Mouse (Mus musculus): ENCODE measurements around the gene Pgd. TPM values are rescaled to one million over a fixed set of nuclear protein-coding genes. Genes with fewer than 3 reads are reported as not detected.

Pgd gene
- polyA plus RNA-seq, 1 experiment from 2014 or later: 250 TPM

- peaks cover 14% of the 10 kb centered on the region for H3K36me3 ChIP-seq (ENCODE audit: control insufficient read depth, insufficient read depth, low read length)
- H3K9me3 ChIP-seq (ENCODE audit: control insufficient read depth, low read length): no peaks in the 10 kb centered on the region
- WGBS: 91% methylated on average over 6 of the region's 6 CpGs
- H3K9ac ChIP-seq (ENCODE audit: low read depth, low read length): no peak overlapping the region
- ATAC-seq: no peak
- no peak overlapping the region for H3K27ac ChIP-seq (ENCODE audit: low read length)
- H3K4me2 ChIP-seq (ENCODE audit: low read depth, low read length): no peak overlapping the region
- H3K4me3 ChIP-seq (ENCODE audit: low read length): no peak overlapping the region
- no peaks in the 10 kb centered on the region for H3K27me3 ChIP-seq (replicated peaks; ENCODE audit: control insufficient read depth, insufficient read depth, low read length)
- peaks cover 11% of the 10 kb centered on the region for H3K4me1 ChIP-seq (ENCODE audit: control insufficient read depth, insufficient read depth, low read length)
Observed at GRCm38 (mm10) chr4:149161166-149161565, 5.4 kb downstream of the Pgd start.

- 87% methylated on average over 13 of the region's 13 CpGs for WGBS
- Histone ChIP-seq H3K4me2 (ENCODE audit: low read depth, low read length) (no peak overlapping the region), H3K36me3 (ENCODE audit: control insufficient read depth, insufficient read depth, low read length) (peaks cover 23% of the 10 kb centered on the region), H3K27me3 (replicated peaks; ENCODE audit: control insufficient read depth, insufficient read depth, low read length) (no peaks in the 10 kb centered on the region), H3K4me3 (ENCODE audit: low read length) (no peak overlapping the region), H3K9ac (ENCODE audit: low read depth, low read length) (no peak overlapping the region), H3K9me3 (ENCODE audit: control insufficient read depth, low read length) (no peaks in the 10 kb centered on the region), H3K27ac (ENCODE audit: low read length) (no peak overlapping the region), H3K4me1 (ENCODE audit: control insufficient read depth, insufficient read depth, low read length) (peaks cover 5% of the 10 kb centered on the region)
- no peak for ATAC-seq
Observed at GRCm38 (mm10) chr4:149159891-149160290, 6.7 kb downstream of the Pgd start.

GRCm38 (mm10) chr4:149159203-149159602 lies 7.4 kb downstream of the Pgd start:
- WGBS: 87% methylated on average over 2 of the region's 2 CpGs
- Histone ChIP-seq H3K27ac (ENCODE audit: low read length) (no peak overlapping the region), H3K36me3 (ENCODE audit: control insufficient read depth, insufficient read depth, low read length) (peaks cover 27% of the 10 kb centered on the region), H3K4me3 (ENCODE audit: low read length) (no peak overlapping the region), H3K9me3 (ENCODE audit: control insufficient read depth, low read length) (no peaks in the 10 kb centered on the region), H3K4me2 (ENCODE audit: low read depth, low read length) (no peak overlapping the region), H3K27me3 (replicated peaks; ENCODE audit: control insufficient read depth, insufficient read depth, low read length) (no peaks in the 10 kb centered on the region), H3K4me1 (ENCODE audit: control insufficient read depth, insufficient read depth, low read length) (peaks cover 5% of the 10 kb centered on the region), H3K9ac (ENCODE audit: low read depth, low read length) (no peak overlapping the region)
- no peak for ATAC-seq

- Histone ChIP-seq H3K9me3 (ENCODE audit: control insufficient read depth, low read length) (no peaks in the 10 kb centered on the region), H3K4me2 (ENCODE audit: low read depth, low read length) (no peak overlapping the region), H3K4me3 (ENCODE audit: low read length) (no peak overlapping the region), H3K4me1 (ENCODE audit: control insufficient read depth, insufficient read depth, low read length) (peaks cover 5% of the 10 kb centered on the region), H3K27ac (ENCODE audit: low read length) (peak overlapping the region; percentile 19; the same call in 1 of the 2 replicates), H3K9ac (ENCODE audit: low read depth, low read length) (no peak overlapping the region), H3K36me3 (ENCODE audit: control insufficient read depth, insufficient read depth, low read length) (peaks cover 44% of the 10 kb centered on the region), H3K27me3 (replicated peaks; ENCODE audit: control insufficient read depth, insufficient read depth, low read length) (no peaks in the 10 kb centered on the region)
- ATAC-seq: peak; percentile 79
- 70% methylated on average over 8 of the region's 8 CpGs for WGBS
Observed at GRCm38 (mm10) chr4:149157415-149157973, 9.1 kb downstream of the Pgd start.

- Histone ChIP-seq H3K36me3 (ENCODE audit: control insufficient read depth, insufficient read depth, low read length) (peaks cover 52% of the 10 kb centered on the region), H3K4me2 (ENCODE audit: low read depth, low read length) (no peak overlapping the region), H3K9me3 (ENCODE audit: control insufficient read depth, low read length) (no peaks in the 10 kb centered on the region), H3K9ac (ENCODE audit: low read depth, low read length) (no peak overlapping the region), H3K4me1 (ENCODE audit: control insufficient read depth, insufficient read depth, low read length) (peaks cover 5% of the 10 kb centered on the region), H3K27ac (ENCODE audit: low read length) (no peak overlapping the region), H3K27me3 (replicated peaks; ENCODE audit: control insufficient read depth, insufficient read depth, low read length) (no peaks in the 10 kb centered on the region), H3K4me3 (ENCODE audit: low read length) (no peak overlapping the region)
- no peak for ATAC-seq
- WGBS: 92% methylated on average over 6 of the region's 6 CpGs
Observed at GRCm38 (mm10) chr4:149155711-149156110, 10.9 kb downstream of the Pgd start.

- ATAC-seq: no peak
- Histone ChIP-seq H3K4me1 (ENCODE audit: control insufficient read depth, insufficient read depth, low read length) (peaks cover 5% of the 10 kb centered on the region), H3K36me3 (ENCODE audit: control insufficient read depth, insufficient read depth, low read length) (peaks cover 54% of the 10 kb centered on the region), H3K9me3 (ENCODE audit: control insufficient read depth, low read length) (no peaks in the 10 kb centered on the region), H3K4me3 (ENCODE audit: low read length) (no peak overlapping the region), H3K4me2 (ENCODE audit: low read depth, low read length) (no peak overlapping the region), H3K9ac (ENCODE audit: low read depth, low read length) (no peak overlapping the region), H3K27me3 (replicated peaks; ENCODE audit: control insufficient read depth, insufficient read depth, low read length) (no peaks in the 10 kb centered on the region), H3K27ac (ENCODE audit: low read length) (no peak overlapping the region)
- 97% methylated on average over 7 of the region's 7 CpGs for WGBS
Observed at GRCm38 (mm10) chr4:149154859-149155258, 11.7 kb downstream of the Pgd start.

- Histone ChIP-seq H3K36me3 (ENCODE audit: control insufficient read depth, insufficient read depth, low read length) (peaks cover 41% of the 10 kb centered on the region), H3K4me1 (ENCODE audit: control insufficient read depth, insufficient read depth, low read length) (peaks cover 3% of the 10 kb centered on the region; the same call in 1 of the 2 replicates), H3K27me3 (replicated peaks; ENCODE audit: control insufficient read depth, insufficient read depth, low read length) (no peaks in the 10 kb centered on the region), H3K4me3 (ENCODE audit: low read length) (no peak overlapping the region), H3K9me3 (ENCODE audit: control insufficient read depth, low read length) (no peaks in the 10 kb centered on the region), H3K27ac (ENCODE audit: low read length) (no peak overlapping the region), H3K9ac (ENCODE audit: low read depth, low read length) (no peak overlapping the region), H3K4me2 (ENCODE audit: low read depth, low read length) (no peak overlapping the region)
- WGBS: 92% methylated on average over 11 of the region's 11 CpGs
- ATAC-seq: no peak
Observed at GRCm38 (mm10) chr4:149150721-149151120, 15.8 kb downstream of the Pgd start.

GRCm38 (mm10) chr4:149150256-149150655 lies 16.3 kb downstream of the Pgd start:
- peaks cover 39% of the 10 kb centered on the region for H3K36me3 ChIP-seq (ENCODE audit: control insufficient read depth, insufficient read depth, low read length)
- no peak overlapping the region for H3K9ac ChIP-seq (ENCODE audit: low read depth, low read length)

GRCm38 (mm10) chr4:149149611-149150010 lies 17.0 kb downstream of the Pgd start:
- Histone ChIP-seq H3K36me3 (ENCODE audit: control insufficient read depth, insufficient read depth, low read length) (peaks cover 33% of the 10 kb centered on the region), H3K9me3 (ENCODE audit: control insufficient read depth, low read length) (no peaks in the 10 kb centered on the region), H3K27me3 (replicated peaks; ENCODE audit: control insufficient read depth, insufficient read depth, low read length) (no peaks in the 10 kb centered on the region), H3K4me1 (ENCODE audit: control insufficient read depth, insufficient read depth, low read length) (peaks cover 3% of the 10 kb centered on the region; the same call in 1 of the 2 replicates), H3K4me3 (ENCODE audit: low read length) (no peak overlapping the region), H3K27ac (ENCODE audit: low read length) (no peak overlapping the region), H3K9ac (ENCODE audit: low read depth, low read length) (no peak overlapping the region), H3K4me2 (ENCODE audit: low read depth, low read length) (no peak overlapping the region)
- ATAC-seq: peak; percentile 24; the same call in 1 of the 2 replicates
- 68% methylated on average over 7 of the region's 7 CpGs for WGBS

More at GRCm38 (mm10) chr4:149150256-149150655, 16.3 kb downstream of the Pgd start:
- no peak overlapping the region for H3K4me2 ChIP-seq (ENCODE audit: low read depth, low read length)
- no peak overlapping the region for H3K27ac ChIP-seq (ENCODE audit: low read length)
- no peaks in the 10 kb centered on the region for H3K27me3 ChIP-seq (replicated peaks; ENCODE audit: control insufficient read depth, insufficient read depth, low read length)
- ATAC-seq: no peak
- H3K4me1 ChIP-seq (ENCODE audit: control insufficient read depth, insufficient read depth, low read length): peaks cover 3% of the 10 kb centered on the region; the same call in 1 of the 2 replicates
- no peaks in the 10 kb centered on the region for H3K9me3 ChIP-seq (ENCODE audit: control insufficient read depth, low read length)
- WGBS: 84% methylated on average over 11 of the region's 11 CpGs
- H3K4me3 ChIP-seq (ENCODE audit: low read length): no peak overlapping the region

GRCm38 (mm10) chr4:149149196-149149595 lies 17.4 kb downstream of the Pgd start:
- peaks cover 29% of the 10 kb centered on the region for H3K36me3 ChIP-seq (ENCODE audit: control insufficient read depth, insufficient read depth, low read length)

More at GRCm38 (mm10) chr4:149149196-149149595, 17.4 kb downstream of the Pgd start:
- ATAC-seq: no peak
- Histone ChIP-seq H3K27ac (ENCODE audit: low read length) (no peak overlapping the region), H3K4me2 (ENCODE audit: low read depth, low read length) (no peak overlapping the region), H3K4me3 (ENCODE audit: low read length) (no peak overlapping the region), H3K9ac (ENCODE audit: low read depth, low read length) (no peak overlapping the region), H3K9me3 (ENCODE audit: control insufficient read depth, low read length) (no peaks in the 10 kb centered on the region), H3K27me3 (replicated peaks; ENCODE audit: control insufficient read depth, insufficient read depth, low read length) (no peaks in the 10 kb centered on the region), H3K4me1 (ENCODE audit: control insufficient read depth, insufficient read depth, low read length) (peaks cover 3% of the 10 kb centered on the region; the same call in 1 of the 2 replicates)
- WGBS: 81% methylated on average over 9 of the region's 9 CpGs
